Mouse (Mus musculus): ENCODE measurements at regions not wholly inside any gene's neighbourhood (a gene's known extent, or its start where the extent isn't known, plus 50 kb on each side); places are given as distances from the start of the nearest gene placed in this dataset.

DNA sequence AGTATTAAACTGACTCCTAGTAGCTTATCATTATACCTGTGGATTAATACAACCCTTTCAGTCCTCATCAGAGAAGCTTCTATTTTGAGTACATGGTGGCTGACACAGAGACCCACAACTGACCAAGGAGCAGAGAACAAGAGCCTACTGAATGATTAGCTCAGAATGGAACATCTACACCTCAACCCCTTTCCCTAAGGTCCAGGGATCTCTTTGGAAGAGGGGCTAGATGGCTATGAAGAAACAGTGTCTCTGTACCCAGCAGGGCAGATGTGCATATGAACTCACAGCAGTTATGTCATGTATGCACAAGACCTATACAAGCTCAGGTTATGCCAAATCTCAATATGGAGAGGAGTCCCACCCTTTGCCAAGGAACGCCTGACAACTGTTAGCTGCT lies 77.4 kb downstream of the Cyp26a1 start:
- TF ChIP-seq CTCF (IDR thresholded peaks at IDR 0.05; ENCODE audit: low read depth) (no peak), EP300 (IDR thresholded peaks at IDR 0.05; ENCODE audit: low read depth) (no peak)
